Mouse (Mus musculus) thymus, adult 2 months (tissue): ENCODE results near the gene Runx2.

Experiments used
- CTCF ChIP-seq: fragments of 200-500 bp; IDR thresholded peaks from 2 replicates; pipeline ENCODE4 v1.5.1; 2012; ENCODE audit warnings: mild to moderate bottlenecking, control low read depth, low read length, moderate library complexity, borderline replicate concordance; ENCODE audit not compliant: control insufficient read depth, poor library complexity, insufficient read depth; ENCODE audit errors: extremely low read depth
- POLR2A ChIP-seq: fragments of 200-500 bp; IDR thresholded peaks from 2 replicates; pipeline ENCODE4 v1.6.1; 2012; ENCODE audit warnings: mild to moderate bottlenecking, low read length, control low read depth, moderate library complexity; ENCODE audit not compliant: control insufficient read depth, poor library complexity, insufficient read depth; ENCODE audit errors: extremely low read depth

DNA sequence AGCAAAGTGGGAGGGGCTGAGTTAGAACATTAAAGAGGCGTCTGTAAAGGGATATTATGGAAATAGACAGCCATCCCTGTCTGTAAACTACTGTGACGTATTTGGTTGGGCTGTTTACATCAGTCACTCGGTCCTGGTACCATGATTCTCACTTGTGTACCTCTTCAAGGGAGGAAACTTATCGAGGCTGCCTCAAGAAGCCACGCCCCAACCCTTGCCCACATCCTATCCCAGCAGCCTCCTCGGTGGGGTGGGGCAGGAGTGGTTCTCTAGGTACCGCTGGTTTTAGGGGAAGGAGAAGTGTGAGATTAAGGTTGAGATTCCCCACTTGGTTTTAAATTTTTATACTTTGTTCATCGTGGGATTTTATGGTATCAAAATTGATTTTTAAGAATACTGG is 69.2 kb downstream of the Runx2 start:
- TF ChIP-seq CTCF (no peak), POLR2A (no peak)
